Mouse (Mus musculus): ENCODE measurements around the gene Dnah14.

The Dnah14 gene

DNA sequence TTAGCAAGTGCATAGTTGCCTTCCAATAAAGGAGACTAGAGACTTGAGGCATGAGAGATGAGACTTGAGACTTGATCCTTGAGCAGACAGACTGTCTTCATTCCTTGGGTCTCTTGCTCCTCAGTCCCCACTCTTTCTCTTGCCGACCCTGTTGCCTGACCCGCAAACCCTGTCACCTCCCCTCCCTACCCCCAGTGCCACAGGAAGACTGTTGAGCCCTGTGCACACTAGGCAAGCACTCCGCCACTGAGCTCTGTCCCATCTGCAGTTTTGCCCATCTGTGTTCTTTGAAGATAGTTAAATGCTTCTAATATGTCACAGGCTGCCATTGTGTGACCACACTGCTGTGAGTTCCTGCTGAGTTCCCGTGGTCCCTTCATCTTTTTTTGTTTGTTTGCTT is 23.0 kb downstream of the Dnah14 start:
- no peak for DNase-seq (ENCODE audit: low read depth, low spot score)

DNA sequence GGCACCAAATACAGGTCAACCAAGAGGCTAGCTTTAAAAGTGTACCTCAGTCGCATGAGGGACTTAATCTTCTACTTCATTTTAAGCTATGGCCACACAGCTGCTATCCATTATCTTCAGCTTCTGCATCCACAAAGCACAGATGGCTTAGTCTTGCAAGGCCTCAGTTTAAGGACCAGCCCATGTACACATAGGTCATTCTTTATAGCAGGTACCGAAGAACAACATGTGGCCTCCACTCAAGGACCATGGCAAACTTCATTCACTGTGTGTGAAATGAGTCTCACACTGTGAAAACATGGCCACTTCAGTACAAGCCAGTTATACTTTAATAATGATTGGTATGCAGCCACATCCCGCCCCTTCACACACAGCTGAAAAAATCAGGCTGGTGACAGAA is 34.8 kb downstream of the Dnah14 start:
- no peak for DNase-seq (ENCODE audit: low read depth, low spot score)

GRCm38 (mm10) chr1:181615866-181616491 is 39.6 kb downstream of the Dnah14 start:
- DNase-seq (ENCODE audit: low read depth, low spot score): peak; percentile 51

DNA sequence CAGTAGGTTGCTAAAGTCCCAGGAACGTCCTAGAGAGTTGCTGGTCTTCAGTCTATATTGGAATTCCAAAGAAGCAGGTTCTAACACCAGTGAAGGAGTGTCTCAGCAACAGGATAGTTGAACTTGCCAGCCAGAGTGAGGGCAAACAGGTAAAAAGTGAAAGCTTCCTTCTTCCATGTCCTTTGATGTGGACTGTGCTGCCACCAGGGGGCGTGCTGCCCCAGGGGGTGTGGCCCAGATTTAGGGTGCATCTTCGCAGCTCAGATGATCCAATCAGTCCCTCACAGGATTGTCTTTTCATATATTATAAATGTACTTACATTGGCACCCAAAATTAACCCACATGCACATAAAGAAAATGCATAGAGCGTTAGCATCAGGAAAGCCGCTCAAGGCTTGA is 41.0 kb downstream of the Dnah14 start:
- DNase-seq (ENCODE audit: low read depth, low spot score): no peak

GRCm38 (mm10) chr1:181623149-181623680 is 46.9 kb downstream of the Dnah14 start:
- DNase-seq (ENCODE audit: low read depth, low spot score): no peak

DNA sequence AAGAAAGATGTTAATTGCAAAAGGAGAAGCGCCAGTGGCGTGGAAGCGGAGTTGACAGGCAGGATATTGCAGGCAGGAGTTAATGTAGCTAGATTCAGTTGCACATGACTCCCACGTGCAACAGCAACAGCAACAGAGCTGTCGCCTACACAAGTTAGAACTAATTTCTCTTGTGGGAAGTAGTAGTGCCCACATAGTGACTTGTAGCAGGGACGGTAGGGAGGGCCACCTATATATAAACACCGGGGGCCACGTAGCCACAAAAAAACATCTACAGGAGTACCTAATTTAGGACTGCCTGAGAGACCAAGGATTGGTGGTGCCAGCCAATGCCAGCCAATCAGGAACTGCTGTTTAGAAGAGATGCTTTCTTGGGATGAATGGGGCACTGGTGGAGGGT is 48.5 kb downstream of the Dnah14 start:
- DNase-seq (ENCODE audit: low read depth, low spot score): no peak

DNA sequence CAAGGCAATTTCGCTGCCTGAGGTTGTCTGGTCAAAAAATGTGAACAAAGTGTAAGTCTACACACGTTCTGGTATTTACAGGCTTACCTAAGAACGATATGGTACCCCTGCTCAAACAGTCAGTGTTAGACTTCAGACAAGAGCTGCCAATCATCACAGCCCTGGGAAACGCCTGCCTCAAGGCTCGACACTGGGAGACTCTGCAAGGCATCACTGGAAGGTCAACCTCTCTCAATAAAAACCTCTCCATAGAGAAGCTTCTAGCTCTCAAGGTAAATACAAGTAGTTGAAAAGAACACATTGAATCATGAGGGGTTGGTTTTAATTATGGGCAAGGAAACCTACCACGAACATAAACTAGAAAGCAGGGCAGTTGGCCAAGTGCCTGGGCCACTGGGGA is 51.9 kb downstream of the Dnah14 start:
- DNase-seq (ENCODE audit: low read depth, low spot score): no peak

GRCm38 (mm10) chr1:181631371-181631770 is 55.0 kb downstream of the Dnah14 start:
- DNase-seq (ENCODE audit: low read depth, low spot score): no peak

- no peak for DNase-seq (ENCODE audit: low read depth, low spot score)
Measured at GRCm38 (mm10) chr1:181637997-181638713, 61.8 kb downstream of the Dnah14 start.

DNA sequence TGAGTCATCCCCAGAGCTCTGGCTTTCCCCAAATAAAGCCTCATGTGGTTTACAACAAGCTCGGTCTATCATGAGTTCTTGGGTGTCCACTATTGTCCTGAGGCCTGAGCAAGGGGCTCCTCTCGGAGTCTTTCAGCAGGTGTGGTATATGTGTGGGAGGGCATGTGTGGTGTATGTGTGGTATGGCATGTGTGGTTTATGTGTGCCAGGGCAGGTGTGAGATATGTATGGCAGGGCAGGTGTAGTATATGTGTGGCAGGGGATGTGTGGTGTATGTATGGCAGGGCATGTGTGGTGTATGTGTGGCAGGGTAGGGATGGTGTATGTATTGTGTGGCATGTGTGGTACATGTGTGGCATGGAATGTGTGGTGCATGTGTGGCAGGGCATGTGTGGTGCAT is 64.0 kb downstream of the Dnah14 start:
- no peak for DNase-seq (ENCODE audit: low read depth, low spot score)

DNA sequence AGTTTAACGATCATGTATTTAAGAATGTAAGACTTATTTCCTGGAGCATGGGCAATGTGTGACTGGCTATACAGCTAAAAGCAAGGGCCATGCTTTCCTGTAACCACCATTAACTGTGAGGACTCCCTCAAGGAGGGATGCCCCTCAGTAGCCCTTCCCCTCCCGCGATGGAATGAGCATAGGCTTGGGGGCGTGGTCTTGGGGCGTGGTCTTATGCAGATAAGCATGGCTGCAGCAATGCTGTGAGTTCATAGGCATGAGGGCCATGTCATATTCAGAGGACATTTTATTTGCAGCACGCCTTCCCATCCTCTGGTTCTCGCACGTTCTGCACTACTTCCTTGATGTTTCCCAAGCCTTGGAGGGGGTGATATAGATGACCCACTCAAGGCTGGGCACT is 71.1 kb downstream of the Dnah14 start:
- DNase-seq (ENCODE audit: low read depth, low spot score): no peak

DNA sequence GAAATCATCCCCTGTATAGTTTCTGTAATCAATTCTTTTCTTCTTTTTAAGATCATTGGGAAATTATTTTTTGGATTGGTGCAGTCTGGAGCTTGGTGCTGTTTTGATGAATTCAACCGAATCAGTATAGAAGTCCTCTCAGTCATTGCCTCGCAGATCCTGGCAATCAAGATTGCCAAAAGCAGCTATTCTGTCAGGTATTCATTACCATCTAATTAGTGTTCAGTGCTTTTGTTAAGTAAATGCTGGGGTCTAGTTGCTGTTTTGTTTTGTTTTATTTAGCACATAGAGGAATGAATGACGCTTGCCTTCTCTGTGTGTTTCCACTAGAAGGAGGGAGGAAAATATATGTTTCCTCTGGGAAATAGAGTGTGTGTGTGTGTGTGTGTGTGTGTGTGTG is 77.1 kb downstream of the Dnah14 start:
- DNase-seq (ENCODE audit: low read depth, low spot score): no peak

DNA sequence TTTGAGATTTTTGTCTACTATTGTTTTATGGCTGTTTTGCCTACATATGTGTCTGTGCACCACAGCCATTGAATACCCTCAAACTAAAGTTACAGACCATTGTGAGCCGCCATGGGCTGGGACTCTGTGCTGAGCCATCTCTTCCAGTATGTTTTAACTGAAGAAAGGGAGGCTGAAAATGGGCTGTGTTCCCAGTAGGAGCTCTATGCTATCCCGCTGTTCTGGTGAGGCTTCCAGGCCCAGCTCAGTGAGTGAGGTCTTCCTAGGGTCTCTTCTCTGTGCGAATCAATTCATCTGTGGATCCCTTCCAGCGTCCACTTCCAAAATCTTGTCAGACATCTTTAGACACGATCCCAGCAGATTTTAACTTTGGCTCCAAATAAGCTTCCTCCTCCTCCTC is 80.1 kb downstream of the Dnah14 start:
- DNase-seq (ENCODE audit: low read depth, low spot score): no peak

- no peak for DNase-seq (ENCODE audit: low read depth, low spot score)
Measured at GRCm38 (mm10) chr1:181666801-181667200, 90.4 kb downstream of the Dnah14 start.

DNA sequence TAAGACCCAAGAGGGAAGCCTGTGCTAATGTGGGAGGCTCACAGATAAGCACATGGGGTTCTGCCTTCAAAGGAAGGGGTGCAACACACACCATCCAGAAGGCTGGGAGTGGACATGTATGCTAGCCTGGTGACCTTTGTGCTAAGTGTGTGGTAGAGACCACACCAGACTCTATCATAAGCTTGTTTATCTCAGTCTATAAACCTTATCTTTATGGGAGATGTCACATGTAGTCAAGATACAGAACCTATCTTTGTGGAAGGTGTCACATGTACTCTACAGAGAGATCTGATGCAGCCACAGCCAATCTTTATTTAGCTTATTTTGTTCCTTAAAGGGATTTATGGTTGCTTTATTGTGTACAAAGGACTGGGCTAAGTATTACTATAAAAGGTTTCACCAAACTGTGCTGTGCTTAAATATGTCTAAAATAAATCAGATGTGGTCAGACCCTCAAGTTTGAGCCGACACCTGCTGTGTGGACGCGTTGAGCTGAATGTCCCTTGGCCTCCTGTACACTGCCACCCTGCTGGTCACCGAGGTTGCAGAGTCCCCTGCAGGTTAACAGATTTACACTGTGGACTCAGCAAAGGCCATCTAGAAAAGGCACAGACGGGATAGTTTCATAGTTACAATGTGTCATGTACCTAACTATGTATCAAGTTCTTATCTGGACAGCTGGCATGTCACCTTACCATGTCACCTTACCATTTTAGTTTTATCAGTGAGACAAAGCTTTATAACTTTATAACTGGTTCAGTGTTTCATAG is 118.6 kb downstream of the Dnah14 start:
- DNase-seq (ENCODE audit: low read depth, low spot score): no peak

DNA sequence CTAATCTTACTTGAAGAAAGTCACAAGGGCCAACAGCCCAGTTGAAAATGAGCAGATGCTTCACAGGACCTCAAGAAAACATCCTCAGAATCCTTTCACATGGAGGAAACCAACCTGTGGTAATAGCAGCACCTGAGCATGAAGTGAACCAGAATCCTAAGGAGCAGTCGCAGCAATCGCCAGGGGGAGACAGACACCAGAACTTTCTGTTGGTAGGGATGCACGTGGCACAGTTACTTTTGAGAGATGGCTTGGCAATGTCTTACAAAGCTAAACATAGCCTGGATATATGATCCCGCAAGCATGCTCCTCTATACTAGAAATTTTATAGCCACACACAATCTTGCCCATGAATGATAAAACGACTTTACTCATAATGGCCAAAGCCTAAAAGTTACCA is 152.3 kb downstream of the Dnah14 start:
- DNase-seq (ENCODE audit: low read depth, low spot score): no peak

- DNase-seq (ENCODE audit: low read depth, low spot score): no peak
Measured at GRCm38 (mm10) chr1:181733517-181733916, 157.2 kb downstream of the Dnah14 start.

DNA sequence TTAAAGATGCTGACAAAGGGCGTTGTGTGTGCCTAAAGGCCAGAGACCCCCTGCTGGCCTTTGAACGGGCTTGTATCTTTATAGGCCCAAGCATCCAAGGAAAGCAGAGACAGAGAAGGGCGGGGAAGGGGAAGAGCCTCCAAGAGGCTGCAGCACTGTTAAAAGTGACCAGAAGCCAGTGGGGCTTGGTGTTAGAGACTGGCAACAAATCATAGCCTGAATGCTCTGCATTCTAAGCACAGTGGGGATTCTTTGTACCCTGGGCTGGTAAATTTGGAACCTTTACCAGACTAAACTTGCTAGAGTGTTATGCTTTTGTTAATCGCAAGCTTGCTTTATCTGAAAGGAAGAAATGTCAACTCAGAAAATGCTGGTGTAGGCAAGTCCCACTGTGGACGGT is 163.9 kb downstream of the Dnah14 start:
- DNase-seq (ENCODE audit: low read depth, low spot score): no peak

DNA sequence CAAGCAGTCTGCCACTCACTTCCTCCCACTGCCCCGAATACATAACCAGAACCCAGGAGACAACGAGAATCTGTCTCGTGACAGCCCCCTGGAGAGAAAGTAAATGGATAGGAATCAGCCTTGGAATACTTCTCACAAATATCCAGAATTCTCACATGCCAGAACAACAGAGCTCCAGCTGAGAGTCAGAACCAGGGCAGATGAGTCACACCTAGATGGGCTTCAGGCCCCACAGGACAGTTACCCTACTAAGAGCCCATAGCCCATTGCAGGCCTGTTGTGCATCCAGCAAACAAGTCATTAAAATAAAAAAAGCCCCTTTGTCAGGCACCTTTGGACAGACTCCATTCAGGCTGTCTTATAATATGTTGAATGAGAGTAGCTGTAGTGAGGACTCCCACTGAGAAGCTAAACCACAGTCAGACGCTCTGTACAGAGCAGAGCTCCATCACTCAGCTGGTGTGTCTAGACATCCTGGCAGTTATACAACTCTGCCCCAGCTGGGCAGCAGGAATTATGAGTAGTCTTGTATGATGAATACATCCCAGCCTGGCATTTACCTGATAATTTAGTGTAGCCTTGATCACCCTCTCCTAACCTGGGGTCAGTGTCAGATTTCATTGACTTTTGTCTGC is 166.0 kb downstream of the Dnah14 start:
- no peak for DNase-seq (ENCODE audit: low read depth, low spot score)

GRCm38 (mm10) chr1:181769392-181769791 is 193.0 kb downstream of the Dnah14 start:
- DNase-seq (ENCODE audit: low read depth, low spot score): no peak

DNA sequence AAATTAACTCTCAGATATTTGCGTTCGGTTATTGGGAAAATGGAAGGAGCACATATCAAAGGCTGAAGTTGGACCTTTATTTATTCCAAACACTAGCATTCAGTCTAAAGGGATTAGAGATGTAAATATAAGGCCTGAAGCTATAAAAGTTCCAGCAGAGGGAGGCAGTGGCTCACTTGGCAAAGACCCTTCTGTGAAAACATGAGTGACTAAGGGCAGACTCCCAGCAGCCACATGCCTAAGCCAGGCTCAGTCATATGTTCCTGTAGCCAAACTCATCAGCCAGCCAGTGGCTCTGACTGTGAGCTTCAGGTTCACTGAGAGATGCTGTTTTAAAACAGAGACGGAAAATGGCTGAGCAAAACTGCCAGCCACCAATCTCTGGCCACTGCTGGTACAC is 195.5 kb downstream of the Dnah14 start:
- no peak for DNase-seq (ENCODE audit: low read depth, low spot score)

- no peak for DNase-seq (ENCODE audit: low read depth, low spot score)
Measured at GRCm38 (mm10) chr1:181776541-181776940, 200.2 kb downstream of the Dnah14 start.

Data from retina, postnatal 7 days (tissue).